Mouse (Mus musculus) cerebellum, adult 9-11 months (tissue): ENCODE measurements around the gene Prrg4.
"Not testable (repeated sequence)": the region's sequence is repeated elsewhere in the genome, so short reads cannot be mapped to it uniquely, and the experiment has no call there.

Experiments used
- DNase-seq: peaks from one replicate; pipeline ENCODE4 v3.0.0; 2022

The Prrg4 gene

GRCm38 (mm10) chr2:104840974-104841373, 8.7 kb downstream of the Prrg4 start:
- no peak for DNase-seq

GRCm38 (mm10) chr2:104832486-104832885, 17.2 kb downstream of the Prrg4 start:
- DNase-seq: no peak

- no peak for DNase-seq
Measured at GRCm38 (mm10) chr2:104826191-104826590, 23.5 kb downstream of the Prrg4 start.

DNA sequence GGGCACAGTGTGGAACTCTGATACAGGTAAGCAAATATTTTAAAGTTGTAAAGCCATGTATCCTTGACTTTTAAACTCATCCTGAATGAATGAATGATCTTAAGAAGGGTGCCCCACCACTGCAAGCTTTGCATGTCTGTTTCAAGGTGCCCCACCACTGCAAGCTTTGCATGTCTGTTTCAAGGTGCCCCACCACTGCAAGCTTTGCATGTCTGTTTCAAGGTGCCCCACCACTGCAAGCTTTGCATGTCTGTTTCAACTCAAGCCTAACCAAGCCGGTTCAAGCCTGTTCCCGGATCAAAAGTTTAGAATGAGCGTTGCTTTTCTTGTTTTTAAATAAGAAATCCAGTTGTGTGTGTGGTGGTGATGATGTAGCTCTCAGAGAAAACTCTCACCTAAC, 30.9 kb downstream of the Prrg4 start:
- DNase-seq: not testable (repeated sequence)

GRCm38 (mm10) chr2:104817555-104818330, 31.9 kb downstream of the Prrg4 start:
- DNase-seq: no peak

DNA sequence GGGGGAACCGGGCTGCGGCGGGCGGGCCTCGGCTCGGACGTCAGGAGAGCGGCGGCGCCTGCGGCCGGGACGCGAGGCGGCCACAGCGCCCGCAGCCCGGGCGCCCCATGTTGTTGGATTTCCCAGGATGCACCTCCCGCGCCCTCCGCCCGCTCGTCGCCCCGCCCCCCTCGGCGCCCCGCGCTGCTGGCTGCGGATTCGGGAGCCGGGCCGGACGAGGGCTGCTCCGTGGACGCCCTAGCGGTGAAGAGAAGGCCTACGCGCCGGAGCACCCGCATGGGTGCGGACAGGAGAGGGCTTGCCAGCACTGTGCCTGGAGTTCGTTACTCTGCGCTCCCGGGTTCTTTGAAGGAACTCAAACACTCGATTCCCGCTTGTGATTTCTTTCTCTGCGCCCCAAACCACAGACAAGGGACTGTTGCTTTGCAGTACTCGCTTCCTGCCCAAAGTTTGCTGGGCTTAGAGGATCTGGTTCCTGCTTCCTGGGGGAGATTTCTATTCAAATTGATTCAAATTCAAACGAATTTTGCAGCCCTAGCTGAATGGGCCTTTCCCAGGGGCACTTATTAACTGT, 32.7 kb downstream of the Prrg4 start:
- peak; percentile 92 for DNase-seq

GRCm38 (mm10) chr2:104816371-104816827, 33.3 kb downstream of the Prrg4 start, which contains the start of gene Qser1:
Gene Qser1 (minus strand): TSS chr2:104816760.
- DNase-seq: no peak

DNA sequence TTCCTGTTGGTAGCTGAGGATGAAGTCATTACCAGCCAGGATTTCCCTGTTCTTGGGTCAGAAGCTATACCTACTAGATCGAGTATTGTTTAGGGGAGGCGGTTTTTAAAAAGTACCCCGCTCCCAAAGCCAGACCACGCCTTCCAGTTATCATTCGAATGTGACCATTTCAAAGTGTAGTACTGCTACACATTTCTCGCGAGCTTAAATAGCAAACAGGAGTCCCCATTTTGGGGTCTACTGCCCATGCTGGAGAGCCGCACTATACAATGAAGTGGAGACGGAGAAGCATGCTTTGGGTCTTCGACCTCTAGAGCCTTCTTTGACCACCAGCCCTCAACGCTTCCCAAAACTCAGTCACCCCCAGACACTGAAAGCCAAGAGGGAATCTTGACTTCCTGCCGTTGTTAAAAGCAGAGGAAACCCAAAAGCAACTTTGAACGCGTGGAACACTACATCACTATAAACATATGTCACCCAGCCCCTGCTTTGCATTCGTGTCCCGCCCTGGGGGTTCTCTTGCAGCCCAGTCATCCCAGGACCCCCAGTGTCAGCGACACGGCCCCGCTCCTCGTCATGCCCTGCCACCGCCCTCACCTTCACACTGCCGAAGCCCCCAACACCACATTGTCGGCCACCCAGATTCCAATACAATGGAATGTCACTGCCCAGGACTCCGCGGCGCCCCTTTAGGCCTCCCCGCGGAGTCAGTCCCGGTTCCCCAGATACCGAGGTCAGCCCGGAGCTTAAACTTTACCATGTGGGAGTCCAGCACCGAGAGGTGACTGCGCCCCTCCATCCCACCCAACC, 33.9 kb downstream of the Prrg4 start:
- DNase-seq: peak; percentile 11

- no peak for DNase-seq
Measured at GRCm38 (mm10) chr2:104814181-104814951, 35.3 kb downstream of the Prrg4 start.

GRCm38 (mm10) chr2:104805435-104805834, 44.2 kb downstream of the Prrg4 start:
- DNase-seq: no peak
